Mouse (Mus musculus) liver, embryonic 11.5 days (tissue): ENCODE measurements at regions not wholly inside any gene's neighbourhood (a gene's known extent, or its start where the extent isn't known, plus 50 kb on each side); places are given as distances from the start of the nearest gene placed in this dataset.

Experiments
- ATAC-seq: fragments of 200-750 bp; cut with Nextera tagmentation; replicated peaks from 2 replicates; pipeline ENCODE4 v1.8.0; 2017; ENCODE audit warnings: moderate number of reproducible peaks, mild to moderate bottlenecking, moderate TSS enrichment, moderate library complexity; ENCODE audit not compliant: low FRiP score
- DNase-seq: peaks from one replicate; pipeline ENCODE4 v3.0.0-alpha.2; 2017; ENCODE audit warnings: low spot score
- H3K27ac ChIP-seq: fragments of 300-500 bp; sonication (generic); 2 replicates; pipeline ENCODE4 v1.5.1; 2014; ENCODE audit warnings: mild to moderate bottlenecking, low read depth, low read length, control low read depth
- H3K27me3 ChIP-seq: fragments of 300-500 bp; sonication (generic); replicated peaks from 2 replicates; pipeline ENCODE4 v1.6.1; 2014; ENCODE audit warnings: low read length, mixed read lengths; ENCODE audit not compliant: control insufficient read depth, insufficient read depth
- H3K36me3 ChIP-seq: fragments of 300-500 bp; sonication (generic); 2 replicates; pipeline ENCODE4 v1.6.1; 2014; ENCODE audit warnings: mild to moderate bottlenecking, low read length, moderate library complexity, mixed read lengths; ENCODE audit not compliant: control insufficient read depth, insufficient read depth
- H3K4me1 ChIP-seq: fragments of 300-500 bp; sonication (generic); replicated peaks from 2 replicates; pipeline ENCODE4 v1.6.1; 2014; ENCODE audit warnings: low read length, mixed read lengths; ENCODE audit not compliant: control insufficient read depth, insufficient read depth
- H3K4me2 ChIP-seq: fragments of 300-500 bp; sonication (generic); 2 replicates; pipeline ENCODE4 v1.6.1; 2014; ENCODE audit warnings: mild to moderate bottlenecking, control low read depth, moderate library complexity
- H3K4me3 ChIP-seq: fragments of 300-500 bp; sonication (generic); 2 replicates; pipeline ENCODE4 v1.5.1; 2014; ENCODE audit warnings: low read depth, low read length, control low read depth
- H3K9ac ChIP-seq: fragments of 300-500 bp; sonication (generic); 2 replicates; pipeline ENCODE4 v1.6.1; 2014; ENCODE audit warnings: low read depth, low read length, control low read depth
- H3K9me3 ChIP-seq: fragments of 300-500 bp; sonication (generic); 2 replicates; pipeline ENCODE4 v1.6.1; 2016; ENCODE audit warnings: low read length, inconsistent platforms, mixed read lengths; ENCODE audit not compliant: control insufficient read depth
- WGBS: fragments of 180-500 bp; shearing (Covaris S2); extraction: QIAGEN DNeasy Blood & Tissue Kit; methylation state at CpG from one replicate; pipeline ENCODE4 v1.1.7; 2014; 5-methylcytosine and 5-hydroxymethylcytosine counted together

- H3K36me3 ChIP-seq: no peaks in the 10 kb centered on the region
- H3K4me3 ChIP-seq: no peak overlapping the region
- H3K27ac ChIP-seq: no peak overlapping the region
- no peak for ATAC-seq
- H3K4me1 ChIP-seq: no peaks in the 10 kb centered on the region
- no peak overlapping the region for H3K9ac ChIP-seq
- no peaks in the 10 kb centered on the region; the same call in 1 of the 2 replicates for H3K9me3 ChIP-seq
- H3K27me3 ChIP-seq: no peaks in the 10 kb centered on the region
- no peak for DNase-seq
- no peak overlapping the region for H3K4me2 ChIP-seq
These were observed 200.0 kb upstream of the Ttc29 start for GRCm38 (mm10) chr8:78013101-78013500.

GRCm38 (mm10) chr8:78018430-78019180 lies 194.5 kb upstream of the Ttc29 start:
- H3K27me3 ChIP-seq: no peaks in the 10 kb centered on the region
- H3K4me2 ChIP-seq: no peak overlapping the region
- no peaks in the 10 kb centered on the region for H3K4me1 ChIP-seq
- H3K4me3 ChIP-seq: no peak overlapping the region
- H3K9ac ChIP-seq: no peak overlapping the region
- ATAC-seq (no peak), DNase-seq (no peak)
- H3K27ac ChIP-seq: no peak overlapping the region
- no peaks in the 10 kb centered on the region for H3K36me3 ChIP-seq
- H3K9me3 ChIP-seq: no peaks in the 10 kb centered on the region; the same call in 1 of the 2 replicates
- WGBS: 84% methylated on average over 4 of the region's 4 CpGs

GRCm38 (mm10) chr8:78021473-78021872 lies 191.6 kb upstream of the Ttc29 start:
- Histone ChIP-seq H3K4me3 (no peak overlapping the region), H3K4me1 (no peaks in the 10 kb centered on the region), H3K9me3 (no peaks in the 10 kb centered on the region), H3K27me3 (no peaks in the 10 kb centered on the region), H3K27ac (no peak overlapping the region), H3K36me3 (no peaks in the 10 kb centered on the region), H3K4me2 (no peak overlapping the region), H3K9ac (no peak overlapping the region)
- no peak for ATAC-seq
- 52% methylated on average over 2 of the region's 2 CpGs for WGBS
- DNase-seq: no peak

- no peaks in the 10 kb centered on the region for H3K4me1 ChIP-seq
- peak overlapping the region; percentile 4; the same call in 1 of the 2 replicates for H3K27ac ChIP-seq
- H3K4me3 ChIP-seq: no peak overlapping the region
- DNase-seq: no peak
- no peaks in the 10 kb centered on the region for H3K9me3 ChIP-seq
- H3K9ac ChIP-seq: no peak overlapping the region
- H3K36me3 ChIP-seq: no peaks in the 10 kb centered on the region
- no peak for ATAC-seq
- H3K27me3 ChIP-seq: no peaks in the 10 kb centered on the region
- WGBS: 58% methylated on average over 5 of the region's 5 CpGs
- no peak overlapping the region for H3K4me2 ChIP-seq
These were observed 190.1 kb upstream of the Ttc29 start for GRCm38 (mm10) chr8:78022986-78023385.

GRCm38 (mm10) chr8:78023467-78023866 lies 189.6 kb upstream of the Ttc29 start:
- Histone ChIP-seq H3K4me3 (no peak overlapping the region), H3K27me3 (no peaks in the 10 kb centered on the region), H3K4me2 (no peak overlapping the region), H3K27ac (peak overlapping the region; percentile 64), H3K4me1 (no peaks in the 10 kb centered on the region), H3K9me3 (no peaks in the 10 kb centered on the region), H3K36me3 (no peaks in the 10 kb centered on the region), H3K9ac (no peak overlapping the region)
- DNase-seq (no peak), ATAC-seq (no peak)
- 52% methylated on average over 7 of the region's 7 CpGs for WGBS

GRCm38 (mm10) chr8:78023936-78024335 lies 189.2 kb upstream of the Ttc29 start:
- H3K27me3 ChIP-seq: no peaks in the 10 kb centered on the region
- no peak overlapping the region for H3K9ac ChIP-seq
- H3K9me3 ChIP-seq: no peaks in the 10 kb centered on the region
- DNase-seq: no peak
- 56% methylated on average over 4 of the region's 4 CpGs for WGBS
- no peak overlapping the region for H3K4me2 ChIP-seq
- no peak for ATAC-seq
- H3K4me1 ChIP-seq: no peaks in the 10 kb centered on the region
- H3K27ac ChIP-seq: peak overlapping the region; percentile 64; the same call in 1 of the 2 replicates
- no peaks in the 10 kb centered on the region for H3K36me3 ChIP-seq
- H3K4me3 ChIP-seq: no peak overlapping the region

GRCm38 (mm10) chr8:78024964-78025363 lies 188.1 kb upstream of the Ttc29 start:
- no peak overlapping the region for H3K4me2 ChIP-seq
- H3K27ac ChIP-seq: no peak overlapping the region
- 69% methylated on average over 5 of the region's 5 CpGs for WGBS
- no peak for ATAC-seq
- DNase-seq: no peak
- H3K4me3 ChIP-seq: no peak overlapping the region
- no peaks in the 10 kb centered on the region for H3K9me3 ChIP-seq
- H3K9ac ChIP-seq: no peak overlapping the region
- no peaks in the 10 kb centered on the region for H3K36me3 ChIP-seq
- no peaks in the 10 kb centered on the region for H3K4me1 ChIP-seq
- H3K27me3 ChIP-seq: no peaks in the 10 kb centered on the region

- ATAC-seq: no peak
- 80% methylated on average over 2 of the region's 2 CpGs for WGBS
- H3K27me3 ChIP-seq: no peaks in the 10 kb centered on the region
These were observed 185.7 kb upstream of the Ttc29 start for GRCm38 (mm10) chr8:78027371-78027770.

GRCm38 (mm10) chr8:78028928-78029327 lies 184.2 kb upstream of the Ttc29 start:
- WGBS: 88% methylated on average over 1 of the region's 1 CpGs
- H3K36me3 ChIP-seq: no peaks in the 10 kb centered on the region
- no peak overlapping the region for H3K4me3 ChIP-seq
- no peaks in the 10 kb centered on the region for H3K27me3 ChIP-seq
- no peaks in the 10 kb centered on the region for H3K9me3 ChIP-seq
- no peak overlapping the region for H3K27ac ChIP-seq
- H3K4me2 ChIP-seq: no peak overlapping the region
- no peaks in the 10 kb centered on the region for H3K4me1 ChIP-seq
- no peak overlapping the region for H3K9ac ChIP-seq
- DNase-seq (no peak), ATAC-seq (no peak)

More at GRCm38 (mm10) chr8:78027371-78027770, 185.7 kb upstream of the Ttc29 start:
- Histone ChIP-seq H3K4me3 (no peak overlapping the region), H3K36me3 (no peaks in the 10 kb centered on the region), H3K4me1 (no peaks in the 10 kb centered on the region), H3K27ac (no peak overlapping the region), H3K9me3 (no peaks in the 10 kb centered on the region), H3K4me2 (no peak overlapping the region), H3K9ac (no peak overlapping the region)
- no peak for DNase-seq
